Mouse (Mus musculus): ENCODE data around the gene Gm6525. TPM values are rescaled to one million over a fixed set of nuclear protein-coding genes. Genes with fewer than 3 reads are reported as not detected.

The Gm6525 gene
- polyA plus RNA-seq, 1 experiment: not detected

- H3K27me3 ChIP-seq (ENCODE audit: control insufficient read depth, insufficient read depth, low read length, poor library complexity, severe bottlenecking): no peaks in the 10 kb centered on the region
- H3K9ac ChIP-seq (ENCODE audit: low read depth, poor library complexity, severe bottlenecking): no peak overlapping the region
- peaks cover 12% of the 10 kb centered on the region for H3K9me3 ChIP-seq (replicated peaks; ENCODE audit: control insufficient read depth, insufficient read depth, low read length, poor library complexity, severe bottlenecking)
- no peak for TF ChIP-seq EP300 (IDR thresholded peaks at IDR 0.05; ENCODE audit: insufficient read depth, low read depth, low read length)
- peak; percentile 2 for TF ChIP-seq CTCF (IDR thresholded peaks at IDR 0.05; ENCODE audit: low read depth, low read length)
- H3K27ac ChIP-seq (ENCODE audit: insufficient read depth, low read length): no peak overlapping the region
- no peak overlapping the region for H3K4me3 ChIP-seq (ENCODE audit: low read depth, low read length)
- no peaks in the 10 kb centered on the region for H3K36me3 ChIP-seq (ENCODE audit: control insufficient read depth, insufficient read depth, low read length, poor library complexity, severe bottlenecking)
- no peaks in the 10 kb centered on the region for H3K4me1 ChIP-seq (ENCODE audit: control insufficient read depth, insufficient read depth, low read length)
These were observed 24.1 kb upstream of the Gm6525 start for GRCm38 (mm10) chr3:84149831-84150230.

- no peak for TF ChIP-seq EP300 (IDR thresholded peaks at IDR 0.05; ENCODE audit: insufficient read depth, low read depth, low read length)
- no peak for TF ChIP-seq CTCF (IDR thresholded peaks at IDR 0.05; ENCODE audit: low read depth, low read length)
- no peak for TF ChIP-seq POLR2A (IDR thresholded peaks at IDR 0.05; ENCODE audit: insufficient read depth, low read length)
- Histone ChIP-seq H3K9me3 (replicated peaks; ENCODE audit: control insufficient read depth, insufficient read depth, low read length, poor library complexity, severe bottlenecking) (peaks cover 9% of the 10 kb centered on the region), H3K36me3 (ENCODE audit: control insufficient read depth, insufficient read depth, low read length, poor library complexity, severe bottlenecking) (no peaks in the 10 kb centered on the region), H3K27ac (ENCODE audit: insufficient read depth, low read length) (no peak overlapping the region), H3K4me1 (ENCODE audit: control insufficient read depth, insufficient read depth, low read length) (no peaks in the 10 kb centered on the region), H3K4me3 (ENCODE audit: low read depth, low read length) (no peak overlapping the region), H3K9ac (ENCODE audit: low read depth, poor library complexity, severe bottlenecking) (peak overlapping the region; percentile 89), H3K27me3 (ENCODE audit: control insufficient read depth, insufficient read depth, low read length, poor library complexity, severe bottlenecking) (no peaks in the 10 kb centered on the region)
These were observed 19.2 kb upstream of the Gm6525 start for GRCm38 (mm10) chr3:84154721-84155141.

- Histone ChIP-seq H3K27ac (ENCODE audit: insufficient read depth, low read length) (peak overlapping the region; percentile 36; the same call in 1 of the 2 replicates), H3K4me3 (ENCODE audit: low read depth, low read length) (peak overlapping the region; percentile 53)
- TF ChIP-seq POLR2A (IDR thresholded peaks at IDR 0.05; ENCODE audit: insufficient read depth, low read length) (no peak), EP300 (IDR thresholded peaks at IDR 0.05; ENCODE audit: insufficient read depth, low read depth, low read length) (no peak), CTCF (IDR thresholded peaks at IDR 0.05; ENCODE audit: low read depth, low read length) (no peak)
These were observed 18.8 kb upstream of the Gm6525 start for GRCm38 (mm10) chr3:84155146-84155545.

GRCm38 (mm10) chr3:84155558-84156006 lies 18.3 kb upstream of the Gm6525 start, which contains the start of gene Mnd1:
TSS of gene Mnd1 (minus strand) at chr3:84155786.
- Histone ChIP-seq H3K27me3 (ENCODE audit: control insufficient read depth, insufficient read depth, low read length, poor library complexity, severe bottlenecking) (no peaks in the 10 kb centered on the region), H3K9me3 (replicated peaks; ENCODE audit: control insufficient read depth, insufficient read depth, low read length, poor library complexity, severe bottlenecking) (peaks cover 4% of the 10 kb centered on the region), H3K27ac (ENCODE audit: insufficient read depth, low read length) (peak within 1 kb of the TSS; percentile 36; the same call in 1 of the 2 replicates), H3K4me3 (ENCODE audit: low read depth, low read length) (peak within 1 kb of the TSS; percentile 53), H3K9ac (ENCODE audit: low read depth, poor library complexity, severe bottlenecking) (peak within 1 kb of the TSS; percentile 89), H3K4me1 (ENCODE audit: control insufficient read depth, insufficient read depth, low read length) (no peaks in the 10 kb centered on the region), H3K36me3 (ENCODE audit: control insufficient read depth, insufficient read depth, low read length, poor library complexity, severe bottlenecking) (no peaks in the 10 kb centered on the region)
- peak; percentile 76 for TF ChIP-seq CTCF (IDR thresholded peaks at IDR 0.05; ENCODE audit: low read depth, low read length)
- TF ChIP-seq POLR2A (IDR thresholded peaks at IDR 0.05; ENCODE audit: insufficient read depth, low read length): peak; percentile 42
- TF ChIP-seq EP300 (IDR thresholded peaks at IDR 0.05; ENCODE audit: insufficient read depth, low read depth, low read length): no peak; the same call in 1 of the 2 replicates

More at GRCm38 (mm10) chr3:84155146-84155545, 18.8 kb upstream of the Gm6525 start:
- H3K4me1 ChIP-seq (ENCODE audit: control insufficient read depth, insufficient read depth, low read length): no peaks in the 10 kb centered on the region
- no peaks in the 10 kb centered on the region for H3K27me3 ChIP-seq (ENCODE audit: control insufficient read depth, insufficient read depth, low read length, poor library complexity, severe bottlenecking)
- peak overlapping the region; percentile 89 for H3K9ac ChIP-seq (ENCODE audit: low read depth, poor library complexity, severe bottlenecking)
- peaks cover 6% of the 10 kb centered on the region for H3K9me3 ChIP-seq (replicated peaks; ENCODE audit: control insufficient read depth, insufficient read depth, low read length, poor library complexity, severe bottlenecking)
- H3K36me3 ChIP-seq (ENCODE audit: control insufficient read depth, insufficient read depth, low read length, poor library complexity, severe bottlenecking): no peaks in the 10 kb centered on the region

GRCm38 (mm10) chr3:84156105-84156504 lies 17.8 kb upstream of the Gm6525 start:
- no peak overlapping the region for H3K27ac ChIP-seq (ENCODE audit: insufficient read depth, low read length)
- no peak for TF ChIP-seq EP300 (IDR thresholded peaks at IDR 0.05; ENCODE audit: insufficient read depth, low read depth, low read length)
- no peak for TF ChIP-seq POLR2A (IDR thresholded peaks at IDR 0.05; ENCODE audit: insufficient read depth, low read length)
- TF ChIP-seq CTCF (IDR thresholded peaks at IDR 0.05; ENCODE audit: low read depth, low read length): no peak
- H3K36me3 ChIP-seq (ENCODE audit: control insufficient read depth, insufficient read depth, low read length, poor library complexity, severe bottlenecking): no peaks in the 10 kb centered on the region
- H3K4me3 ChIP-seq (ENCODE audit: low read depth, low read length): no peak overlapping the region
- no peaks in the 10 kb centered on the region for H3K9me3 ChIP-seq (replicated peaks; ENCODE audit: control insufficient read depth, insufficient read depth, low read length, poor library complexity, severe bottlenecking)
- H3K9ac ChIP-seq (ENCODE audit: low read depth, poor library complexity, severe bottlenecking): no peak overlapping the region
- H3K27me3 ChIP-seq (ENCODE audit: control insufficient read depth, insufficient read depth, low read length, poor library complexity, severe bottlenecking): no peaks in the 10 kb centered on the region
- no peaks in the 10 kb centered on the region for H3K4me1 ChIP-seq (ENCODE audit: control insufficient read depth, insufficient read depth, low read length)

DNA sequence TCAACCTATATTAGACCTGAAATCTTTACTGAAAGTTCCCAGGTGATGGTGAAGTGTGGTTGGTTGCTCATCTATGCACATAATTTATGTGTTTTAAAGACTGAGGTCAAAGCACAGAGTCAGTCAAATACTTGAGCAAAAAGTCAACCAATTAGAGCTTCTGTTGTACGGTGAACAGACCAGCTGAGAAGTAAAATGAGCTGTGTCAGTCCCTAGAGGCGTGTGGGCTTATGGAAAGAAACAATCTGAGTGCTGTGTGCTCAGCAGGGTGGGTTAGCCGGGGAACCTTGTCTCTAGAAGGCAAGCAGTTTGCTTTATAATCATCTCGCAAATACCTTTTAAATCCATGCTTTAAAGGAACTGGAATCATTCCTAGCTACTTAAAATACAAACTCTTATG lies 16.9 kb upstream of the Gm6525 start:
- H3K4me1 ChIP-seq (ENCODE audit: control insufficient read depth, insufficient read depth, low read length): no peaks in the 10 kb centered on the region
- no peak overlapping the region for H3K27ac ChIP-seq (ENCODE audit: insufficient read depth, low read length)
- no peaks in the 10 kb centered on the region for H3K9me3 ChIP-seq (replicated peaks; ENCODE audit: control insufficient read depth, insufficient read depth, low read length, poor library complexity, severe bottlenecking)
- H3K9ac ChIP-seq (ENCODE audit: low read depth, poor library complexity, severe bottlenecking): no peak overlapping the region
- TF ChIP-seq EP300 (IDR thresholded peaks at IDR 0.05; ENCODE audit: insufficient read depth, low read depth, low read length) (no peak), POLR2A (IDR thresholded peaks at IDR 0.05; ENCODE audit: insufficient read depth, low read length) (no peak), CTCF (IDR thresholded peaks at IDR 0.05; ENCODE audit: low read depth, low read length) (no peak)
- no peak overlapping the region for H3K4me3 ChIP-seq (ENCODE audit: low read depth, low read length)
- no peaks in the 10 kb centered on the region for H3K36me3 ChIP-seq (ENCODE audit: control insufficient read depth, insufficient read depth, low read length, poor library complexity, severe bottlenecking)
- H3K27me3 ChIP-seq (ENCODE audit: control insufficient read depth, insufficient read depth, low read length, poor library complexity, severe bottlenecking): no peaks in the 10 kb centered on the region

Measured in ES-Bruce4 (cell line).